ENCODE assay signal across 8 mouse cellular contexts in the genomic region with DNA sequence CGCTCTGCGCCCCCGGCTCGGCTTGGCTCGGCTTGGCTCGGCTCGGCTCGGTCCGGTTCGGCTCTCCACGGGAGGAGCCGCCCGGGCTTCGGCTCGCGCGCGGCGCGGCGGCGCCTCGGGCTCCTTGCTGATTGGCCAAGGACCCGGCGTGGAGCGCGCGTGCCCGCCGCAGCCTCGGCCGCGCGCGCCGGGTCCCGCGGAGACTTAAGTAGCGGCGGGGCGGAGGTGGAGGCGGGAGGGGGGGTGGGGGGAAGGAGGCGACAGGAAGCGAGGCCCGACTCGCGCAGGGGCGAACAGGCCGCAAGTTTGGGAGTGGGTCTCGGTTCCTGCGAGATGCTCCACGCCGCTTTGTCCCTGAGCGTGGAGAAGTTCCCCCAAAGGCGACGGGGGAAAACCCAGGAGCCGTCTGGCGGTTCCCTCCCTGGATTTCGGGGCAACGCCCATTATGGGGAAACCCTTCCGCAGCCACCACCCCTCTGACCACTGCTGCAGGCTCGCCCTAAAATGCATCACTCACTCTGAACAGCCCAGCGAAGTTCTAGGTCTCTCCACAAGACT. TPM values are rescaled to one million over a fixed set of nuclear protein-coding genes. Genes with fewer than 3 reads are reported as not detected.
DNase-seq lines count a peak whose midpoint lies in the region; ATAC-seq lines count a peak whose summit lies in the region.

A gene (minus strand): TSS at position 133 of the 558 bp plus-strand sequence.

- peak; percentile 88 for ATAC-seq in hindbrain, embryonic 14.5 days (ENCODE audit: low FRiP score)

- 0 out of 2 replicates have a peak, but pooled peaks cover 12% of the 10 kb centered on the region for H3K4me1 ChIP-seq in hindbrain, embryonic 14.5 days (replicated peaks; ENCODE audit: control insufficient read depth, insufficient read depth, low read length)

- peak within 1 kb of the TSS; percentile 67 for H3K27ac ChIP-seq in hindbrain, embryonic 14.5 days
- peak within 1 kb of the TSS; percentile 83 for H3K27ac ChIP-seq in macrophage

- WGBS in hindbrain, embryonic 14.5 days = 0% methylated on average over 53 of the region's 63 CpGs
- WGBS in macrophage (ENCODE audit: missing documents) = 0% methylated on average over 43 of the region's 63 CpGs

- peak within 1 kb of the TSS; percentile 95 for H3K4me2 ChIP-seq in hindbrain, embryonic 14.5 days (replicated peaks)

- peak within 1 kb of the TSS; percentile 90 for H3K9ac ChIP-seq in hindbrain, embryonic 14.5 days

- H3K4me3 ChIP-seq in hindbrain, embryonic 14.5 days (replicated peaks; ENCODE audit: low read length) = peak within 1 kb of the TSS; percentile 80
- peak within 1 kb of the TSS; percentile 74 for H3K4me3 ChIP-seq in macrophage (ENCODE audit: inconsistent target)

- H3K9me3 ChIP-seq in hindbrain, embryonic 14.5 days (ENCODE audit: control insufficient read depth, low read length) = no peaks in the 10 kb centered on the region

- no peaks in the 10 kb centered on the region for H3K27me3 ChIP-seq in hindbrain, embryonic 14.5 days (ENCODE audit: control insufficient read depth, insufficient read depth, low read length)

- H3K79me2 ChIP-seq in macrophage (ENCODE audit: inconsistent target) = peaks cover 44% of the 10 kb centered on the region

- H3K36me3 ChIP-seq in hindbrain, embryonic 14.5 days (replicated peaks; ENCODE audit: control insufficient read depth, insufficient read depth) = no peaks in the 10 kb centered on the region
- H3K36me3 ChIP-seq in macrophage (ENCODE audit: inconsistent target) = no peaks in the 10 kb centered on the region

- peak; percentile 91 for DNase-seq in ZHBTc4 (ENCODE audit: low read depth, low spot score)
- peak; percentile 79 to 89 for DNase-seq in cerebellum, postnatal 36 days
- peak; percentile 68 to 80 for DNase-seq in frontal cortex, postnatal 36 days (ENCODE audit: low spot score in 2 of 2)
- DNase-seq in hindbrain, embryonic 14.5 days (ENCODE audit: low spot score) = peak; percentile 91
- DNase-seq in left cerebral cortex, adult 18-20 months (ENCODE audit: low spot score in 2 of 2) = peak; percentile 75 to 85
- DNase-seq in retina, postnatal 7 days (ENCODE audit: low read depth, low spot score) = peak; percentile 75
- DNase-seq in urinary bladder, adult 2 months (ENCODE audit: low spot score) = peak; percentile 73

RNA-seq across cellular contexts. Expression of the gene that starts here (rescaled TPM):
- 57.2 and 59.2 TPM in 2 replicates for polyA plus RNA-seq in hindbrain, embryonic 14.5 days (2014; fragmentation: Nextera tagmentation; extraction: Ambion mirVana)
- total RNA-seq in left cerebral cortex, adult 18-20 months (2021) = 100 to 1,000 TPM; 192 to 206 TPM
- 100 to 1,000 TPM; 104 to 832 (median 143) TPM for total RNA-seq in macrophage (2018; cell fraction: chromatin; rRNA removed)
- 10 to 100 TPM; 28.1 to 47.9 (median 37.7) TPM for total RNA-seq in macrophage (2018; cell fraction: cytosol; rRNA removed)
- total RNA-seq in macrophage (2018; cell fraction: nucleus; rRNA removed) = 100 to 1,000 TPM in 13 of 26 experiments, 10 to 100 TPM in 13; 54.2 to 599 (median 108) TPM
- polyA plus RNA-seq in macrophage (2018) = 20.9 to 39.4 TPM (median 25.3 TPM) in 3 replicates
- 29.4 and 29.8 TPM in 2 replicates for polyA plus RNA-seq in urinary bladder, adult 2 months (2012; rRNA removed)

Comparison
In these comparisons a context has a peak if more than half of its experiments do, and no peak if none do; other contexts are left out.
1. Peak in every context shown above with its lines: DNase-seq, ATAC-seq, H3K4me3 ChIP-seq and H3K27ac ChIP-seq.